Mouse (Mus musculus): ENCODE data around the gene Gm2004.
"Not testable (repeated sequence)": the region's sequence is repeated elsewhere in the genome, so short reads cannot be mapped to it uniquely, and the experiment has no call there.

Gene Gm2004

DNA sequence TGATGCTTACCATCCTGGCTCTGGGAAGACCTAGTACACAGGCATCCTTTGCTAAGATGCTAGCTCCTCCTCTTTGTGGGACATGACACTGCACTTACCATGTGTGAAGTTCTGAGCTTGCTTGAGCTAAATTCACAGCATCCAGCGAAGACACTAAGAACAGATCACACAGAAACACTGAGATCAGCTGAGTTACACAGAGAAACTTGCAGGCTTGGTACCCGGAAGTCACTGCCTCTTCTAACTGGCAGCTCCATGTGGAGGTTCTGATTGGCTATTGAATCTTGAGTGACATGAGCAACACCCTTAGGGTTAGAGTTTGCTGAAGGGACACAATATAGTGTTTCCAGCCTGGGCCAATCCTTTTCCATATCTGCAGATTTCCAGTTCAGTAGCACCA lies at the start of gene Gm2004:
Gene Gm2004, minus strand, starts transcription at position 101 of the 400 bp plus-strand sequence.
- in situ Hi-C loops (cut with MboI; ENCODE audit: unreplicated experiment in 2 of 2), result not testable (repeated sequence)
